Mouse (Mus musculus) liver, embryonic 16.5 days (tissue): ENCODE data around the gene Wars. TPM values are rescaled to one million over a fixed set of nuclear protein-coding genes. Genes with fewer than 3 reads are reported as not detected.
"Not testable (repeated sequence)": the region's sequence is repeated elsewhere in the genome, so short reads cannot be mapped to it uniquely, and the experiment has no call there.

Source experiments
- ATAC-seq: fragments of 200-750 bp; cut with Nextera tagmentation; 2 replicates; pipeline ENCODE4 v1.8.0; 2017; ENCODE audit warnings: low read depth, mild to moderate bottlenecking, moderate number of reproducible peaks, moderate library complexity
- H3K27ac ChIP-seq: fragments of 300-500 bp; sonication (generic); 2 replicates; pipeline ENCODE4 v1.5.1; 2014; ENCODE audit warnings: mild to moderate bottlenecking, low read length
- H3K27me3 ChIP-seq: fragments of 300-500 bp; sonication (generic); 2 replicates; pipeline ENCODE4 v1.6.1; 2014; ENCODE audit warnings: low read depth, low read length, mixed read lengths; ENCODE audit not compliant: control insufficient read depth, insufficient read depth
- H3K36me3 ChIP-seq: fragments of 300-500 bp; sonication (generic); 2 replicates; pipeline ENCODE4 v1.6.1; 2014; ENCODE audit warnings: mild to moderate bottlenecking; ENCODE audit not compliant: control insufficient read depth, insufficient read depth
- H3K4me1 ChIP-seq: fragments of 300-500 bp; sonication (generic); 2 replicates; pipeline ENCODE4 v1.6.1; 2014; ENCODE audit warnings: low read depth, low read length, mixed read lengths; ENCODE audit not compliant: control insufficient read depth
- H3K4me2 ChIP-seq: fragments of 300-500 bp; sonication (generic); 2 replicates; pipeline ENCODE4 v1.6.1; 2014; ENCODE audit warnings: low read depth, low read length, mixed read lengths
- H3K4me3 ChIP-seq: fragments of 300-500 bp; sonication (generic); 2 replicates; pipeline ENCODE4 v1.5.1; 2014; ENCODE audit warnings: low read depth, mild to moderate bottlenecking, low read length
- H3K9ac ChIP-seq: fragments of 300-500 bp; sonication (generic); 2 replicates; pipeline ENCODE4 v1.6.1; 2014; ENCODE audit warnings: low read depth, low read length
- H3K9me3 ChIP-seq: fragments of 300-500 bp; sonication (generic); replicated peaks from 2 replicates; pipeline ENCODE4 v1.6.1; 2016; ENCODE audit warnings: low read length; ENCODE audit not compliant: control insufficient read depth
- WGBS: fragments of 180-500 bp; shearing (Covaris S2); extraction: QIAGEN DNeasy Blood & Tissue Kit; methylation state at CpG from one replicate; pipeline ENCODE4 v1.1.7; 2014; ENCODE audit not compliant: insufficient replicate concordance; 5-methylcytosine and 5-hydroxymethylcytosine counted together
- polyA plus RNA-seq: library from polyadenylated mRNA; unstranded; fragments of >200 nt; fragmentation: Nextera tagmentation; extraction: Ambion mirVana; gene quantifications from 2 replicates; pipeline ENCODE4 v1.2.1, GENCODE M21; 2015

The Wars gene
- polyA plus RNA-seq, 1 experiment from 2014 or later = 25.7 TPM

DNA sequence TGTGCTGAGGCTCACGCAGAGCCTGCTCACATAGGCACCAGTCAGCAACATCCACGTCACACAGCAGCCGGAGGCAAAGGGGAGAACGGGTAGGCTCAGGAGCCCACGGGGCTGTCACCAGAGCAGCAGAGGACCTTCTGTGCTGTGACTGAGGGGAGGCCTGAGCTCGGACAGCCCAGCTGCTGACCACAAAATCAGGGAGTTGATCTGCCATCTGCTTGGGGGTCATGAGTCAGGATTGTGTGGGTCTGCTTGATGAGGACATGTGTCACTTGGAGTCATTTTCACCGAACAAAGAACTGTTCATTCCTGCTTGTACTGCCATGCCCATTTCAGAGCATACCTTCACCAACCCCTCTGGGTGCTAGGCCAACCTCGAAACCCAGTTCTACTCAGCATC lies 37.8 kb downstream of the Wars start:
- Histone ChIP-seq H3K4me2 (peak overlapping the region; percentile 53), H3K9ac (peak overlapping the region; percentile 45), H3K36me3 (no peaks in the 10 kb centered on the region), H3K27me3 (no peaks in the 10 kb centered on the region), H3K27ac (peak overlapping the region; percentile 31), H3K4me1 (no peaks in the 10 kb centered on the region; the same call in none of the 2 replicates), H3K9me3 (no peaks in the 10 kb centered on the region), H3K4me3 (peak overlapping the region; percentile 44)
- ATAC-seq = no peak
- WGBS = 69% methylated on average over 8 of the region's 8 CpGs

DNA sequence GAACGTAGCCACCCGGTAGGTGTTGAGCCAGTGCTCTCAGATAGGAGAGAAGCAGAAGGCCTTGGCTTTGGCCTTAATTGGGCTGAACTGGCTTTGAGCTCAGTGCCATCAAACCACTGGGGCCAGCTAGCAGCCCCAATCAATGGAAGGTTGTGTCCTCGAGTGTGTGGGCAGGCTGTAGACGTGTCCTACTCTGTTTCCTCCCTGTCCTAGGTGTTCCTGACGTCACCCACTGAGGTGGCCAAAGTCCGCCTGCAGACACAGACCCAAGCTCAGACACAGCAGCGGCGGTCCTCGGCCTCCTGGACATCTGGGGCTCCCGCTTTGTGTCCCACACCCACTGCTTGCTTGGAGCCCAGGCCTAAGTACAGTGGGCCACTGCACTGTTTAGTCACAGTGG lies 38.9 kb downstream of the Wars start:
- Histone ChIP-seq H3K36me3 (no peaks in the 10 kb centered on the region), H3K27ac (peak overlapping the region; percentile 51), H3K4me2 (peak overlapping the region; percentile 53; the same call in 1 of the 2 replicates), H3K27me3 (no peaks in the 10 kb centered on the region), H3K4me1 (no peaks in the 10 kb centered on the region; the same call in none of the 2 replicates), H3K9me3 (no peaks in the 10 kb centered on the region), H3K9ac (peak overlapping the region; percentile 45; the same call in 1 of the 2 replicates), H3K4me3 (peak overlapping the region; percentile 44)
- ATAC-seq = peak; percentile 78
- 68% methylated on average over 10 of the region's 10 CpGs for WGBS

DNA sequence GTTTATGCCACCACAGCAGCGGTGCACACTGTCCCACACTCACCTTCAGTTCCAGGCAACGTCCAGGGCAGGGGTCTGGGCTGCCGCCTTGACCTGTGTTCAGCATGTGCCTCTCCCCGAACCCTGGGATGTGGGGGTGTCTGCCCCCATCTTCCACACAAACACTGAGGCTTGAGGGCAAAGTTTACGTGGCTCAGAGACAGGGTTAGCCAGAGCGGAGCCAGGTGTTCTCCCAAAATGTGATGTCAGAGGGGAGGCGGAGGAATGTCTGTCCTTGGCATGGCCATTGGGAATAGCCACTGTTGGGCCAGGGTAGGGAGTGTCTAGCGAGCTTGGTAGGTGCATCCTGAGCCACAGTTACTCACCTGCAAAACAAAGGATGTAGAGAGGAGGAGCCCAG lies 41.2 kb downstream of the Wars start:
- no peaks in the 10 kb centered on the region for H3K36me3 ChIP-seq
- no peaks in the 10 kb centered on the region for H3K27me3 ChIP-seq
- H3K4me2 ChIP-seq = no peak overlapping the region
- WGBS = 77% methylated on average over 8 of the region's 8 CpGs
- H3K4me3 ChIP-seq = no peak overlapping the region
- no peaks in the 10 kb centered on the region; the same call in 1 of the 2 replicates for H3K4me1 ChIP-seq
- ATAC-seq = no peak
- H3K9me3 ChIP-seq = no peaks in the 10 kb centered on the region
- no peak overlapping the region for H3K27ac ChIP-seq
- no peak overlapping the region for H3K9ac ChIP-seq

DNA sequence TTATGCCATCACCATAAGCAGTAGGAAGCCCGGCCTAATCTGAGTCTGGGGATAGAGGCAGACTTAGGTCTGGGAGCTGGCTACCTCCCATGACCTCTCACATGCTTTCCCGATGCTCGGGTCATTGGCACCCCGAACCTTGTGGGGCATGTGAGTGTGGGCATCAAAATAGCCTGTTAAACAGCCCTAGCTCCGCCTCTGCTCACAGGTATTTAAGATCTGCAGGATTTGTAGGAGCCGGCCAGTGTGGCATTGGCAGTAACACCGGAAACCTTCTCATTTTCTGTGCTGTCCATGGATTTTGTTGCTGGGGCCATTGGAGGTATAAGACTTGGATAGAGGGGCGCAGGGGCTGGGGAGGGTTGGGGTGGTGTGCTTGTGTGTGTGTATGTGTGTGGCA lies 43.1 kb downstream of the Wars start:
- no peaks in the 10 kb centered on the region; the same call in 1 of the 2 replicates for H3K4me1 ChIP-seq
- H3K36me3 ChIP-seq = no peaks in the 10 kb centered on the region
- H3K9me3 ChIP-seq = no peaks in the 10 kb centered on the region
- H3K9ac ChIP-seq = no peak overlapping the region
- H3K27ac ChIP-seq = peak overlapping the region; percentile 74
- 78% methylated on average over 8 of the region's 8 CpGs for WGBS
- no peak for ATAC-seq
- H3K27me3 ChIP-seq = no peaks in the 10 kb centered on the region
- H3K4me2 ChIP-seq = no peak overlapping the region
- H3K4me3 ChIP-seq = no peak overlapping the region

DNA sequence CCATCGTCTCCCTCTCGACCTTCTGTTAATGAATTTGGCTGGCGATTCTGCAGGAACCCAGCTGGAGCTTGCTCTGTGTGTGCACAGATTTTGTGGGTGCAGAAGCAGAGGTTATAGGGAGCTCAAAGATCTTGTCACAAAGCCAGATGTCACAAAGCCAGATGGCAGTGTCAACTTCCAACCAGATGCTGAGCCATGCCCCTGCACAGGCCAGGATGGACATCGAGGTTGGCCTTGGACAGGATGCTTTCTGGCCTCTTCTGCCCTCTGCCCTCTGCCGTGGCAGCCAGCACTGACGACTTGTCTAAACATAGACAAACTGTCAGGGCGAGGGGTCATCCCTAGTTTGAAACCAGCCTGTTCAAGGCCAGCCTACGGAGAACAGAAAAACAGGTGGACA lies 43.8 kb downstream of the Wars start:
- no peaks in the 10 kb centered on the region; the same call in 1 of the 2 replicates for H3K36me3 ChIP-seq
- H3K9ac ChIP-seq = no peak overlapping the region
- 50% methylated on average over 8 of the region's 8 CpGs for WGBS
- no peak overlapping the region for H3K4me2 ChIP-seq
- no peaks in the 10 kb centered on the region for H3K9me3 ChIP-seq
- H3K27ac ChIP-seq = peak overlapping the region; percentile 25; the same call in 1 of the 2 replicates
- H3K27me3 ChIP-seq = no peaks in the 10 kb centered on the region
- no peak overlapping the region for H3K4me3 ChIP-seq
- peak; percentile 79 for ATAC-seq
- no peaks in the 10 kb centered on the region; the same call in 1 of the 2 replicates for H3K4me1 ChIP-seq

DNA sequence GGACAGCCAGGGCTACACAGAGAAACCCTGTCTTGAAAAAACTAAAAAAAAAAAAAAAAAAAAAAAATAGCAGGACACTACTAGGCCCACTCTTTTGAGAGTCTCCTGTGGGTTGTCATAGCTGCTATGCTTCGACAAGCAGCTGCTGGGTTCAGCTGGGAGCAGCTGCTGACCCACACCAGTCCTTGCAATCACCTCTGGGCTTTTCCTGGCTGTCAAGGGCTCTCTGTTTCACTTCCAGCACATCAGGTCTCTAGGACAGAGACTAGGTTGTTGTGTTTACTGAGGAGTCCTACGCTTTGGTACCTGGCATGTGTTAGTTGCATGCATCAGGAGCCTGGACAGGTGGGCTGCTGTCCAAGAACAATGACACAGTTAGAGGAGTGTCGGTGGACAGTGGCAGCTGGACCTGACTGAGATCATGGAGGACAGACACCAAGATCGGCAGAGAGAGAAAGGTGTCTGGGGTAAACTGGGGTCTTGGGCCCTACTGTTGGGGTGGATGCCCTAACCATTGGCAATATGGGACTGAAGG lies 44.4 kb downstream of the Wars start:
- ATAC-seq = no peak
- peak overlapping the region; percentile 25 for H3K27ac ChIP-seq
- H3K9ac ChIP-seq = no peak overlapping the region
- no peaks in the 10 kb centered on the region for H3K9me3 ChIP-seq
- 66% methylated on average over 4 of the region's 4 CpGs for WGBS
- no peaks in the 10 kb centered on the region for H3K27me3 ChIP-seq
- H3K4me1 ChIP-seq = no peaks in the 10 kb centered on the region; the same call in 1 of the 2 replicates
- no peaks in the 10 kb centered on the region; the same call in 1 of the 2 replicates for H3K36me3 ChIP-seq
- H3K4me3 ChIP-seq = no peak overlapping the region
- no peak overlapping the region for H3K4me2 ChIP-seq

DNA sequence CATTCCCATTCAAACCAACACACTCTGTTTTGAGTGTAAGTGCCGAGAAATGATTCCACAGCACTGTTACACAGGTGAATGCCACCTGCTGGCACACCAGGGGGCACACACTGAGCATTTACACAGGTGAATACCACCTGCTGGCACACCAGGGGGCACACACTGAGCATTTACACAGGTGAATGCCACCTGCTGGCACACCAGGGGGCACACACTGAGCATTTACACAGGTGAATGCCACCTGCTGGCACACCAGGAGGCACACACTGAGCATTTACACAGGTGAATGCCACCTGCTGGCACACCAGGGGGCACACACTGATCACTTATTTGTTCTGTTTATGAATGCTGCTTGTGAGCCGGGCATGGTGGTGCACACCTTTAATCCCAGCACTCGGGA lies 45.9 kb downstream of the Wars start:
- ATAC-seq, H3K4me1 ChIP-seq, H3K27ac ChIP-seq, H3K27me3 ChIP-seq, H3K4me3 ChIP-seq, H3K4me2 ChIP-seq, H3K36me3 ChIP-seq, H3K9ac ChIP-seq, H3K9me3 ChIP-seq: not testable (repeated sequence)
- WGBS = 67% methylated on average over 3 of the region's 3 CpGs

DNA sequence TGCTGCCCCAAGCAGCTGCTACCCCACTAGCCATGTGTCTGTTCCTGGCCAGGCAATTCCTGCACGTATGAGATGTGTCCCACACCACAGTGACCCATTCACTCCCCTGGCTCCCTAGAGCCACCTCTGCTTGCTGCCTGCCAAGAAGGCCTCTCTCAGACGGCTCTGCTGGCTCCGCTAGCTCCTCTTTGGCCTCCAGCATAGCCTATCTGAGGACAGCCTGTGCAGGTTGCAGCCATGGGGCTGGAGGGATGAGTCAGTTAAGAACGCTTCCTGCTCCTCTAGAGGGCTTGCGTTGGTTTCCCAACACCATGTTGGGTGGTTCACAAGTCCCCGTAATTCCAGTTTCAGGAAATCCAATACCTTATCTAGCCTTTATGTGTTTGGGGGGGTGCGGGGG lies 51.3 kb downstream of the Wars start:
- H3K4me1 ChIP-seq = no peaks in the 10 kb centered on the region; the same call in 1 of the 2 replicates
- no peaks in the 10 kb centered on the region for H3K27me3 ChIP-seq
- WGBS = 69% methylated on average over 7 of the region's 7 CpGs
- no peaks in the 10 kb centered on the region for H3K9me3 ChIP-seq
- peaks cover 3% of the 10 kb centered on the region; the same call in 1 of the 2 replicates for H3K36me3 ChIP-seq
- no peak overlapping the region for H3K27ac ChIP-seq
- no peak overlapping the region for H3K4me3 ChIP-seq
- no peak overlapping the region for H3K4me2 ChIP-seq
- H3K9ac ChIP-seq = no peak overlapping the region
- ATAC-seq = no peak

DNA sequence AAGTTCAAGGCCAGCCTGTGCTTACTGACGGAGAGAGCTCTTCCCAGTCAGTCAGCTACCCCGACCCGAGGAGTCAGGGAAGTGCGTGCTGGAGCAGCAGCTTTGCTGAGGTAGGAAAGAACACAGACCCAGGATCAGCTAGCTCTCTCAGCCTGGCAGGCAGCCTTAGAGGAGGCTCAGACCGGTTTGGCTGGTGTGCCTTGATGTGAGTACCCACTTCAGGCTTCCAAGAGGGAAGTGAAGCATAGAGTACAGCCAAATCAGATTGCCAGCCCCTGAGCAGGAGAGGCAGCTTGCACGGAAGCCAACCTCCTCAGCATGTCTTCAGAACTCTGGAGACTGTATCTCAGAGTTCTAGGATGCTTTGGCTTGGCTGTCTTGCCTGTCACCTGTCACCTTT lies 52.8 kb downstream of the Wars start:
- Histone ChIP-seq H3K9ac (no peak overlapping the region), H3K36me3 (peaks cover 3% of the 10 kb centered on the region; the same call in 1 of the 2 replicates), H3K4me1 (peaks cover 9% of the 10 kb centered on the region), H3K27me3 (no peaks in the 10 kb centered on the region), H3K27ac (no peak overlapping the region), H3K9me3 (no peaks in the 10 kb centered on the region), H3K4me3 (no peak overlapping the region), H3K4me2 (no peak overlapping the region)
- ATAC-seq = no peak
- 81% methylated on average over 6 of the region's 6 CpGs for WGBS
